Mouse (Mus musculus) midbrain, embryonic 11.5 days (tissue): ENCODE measurements around the gene Palm. TPM values are rescaled to one million over a fixed set of nuclear protein-coding genes. Genes with fewer than 3 reads are reported as not detected.

ENCODE experiments used
- ATAC-seq: fragments of 200-750 bp; cut with Nextera tagmentation; 2 replicates; pipeline ENCODE4 v1.8.0; 2017; ENCODE audit warnings: moderate TSS enrichment, moderate library complexity; ENCODE audit not compliant: low FRiP score
- DNase-seq: peaks from one replicate; pipeline ENCODE4 v3.0.0; 2015; ENCODE audit warnings: low spot score; ENCODE audit errors: missing footprints
- H3K27ac ChIP-seq: fragments of 300-500 bp; sonication (generic); 2 replicates; pipeline ENCODE4 v1.5.1; 2014; ENCODE audit warnings: low read depth, low read length
- H3K27me3 ChIP-seq: fragments of 300-500 bp; sonication (generic); 2 replicates; pipeline ENCODE4 v1.6.1; 2014; ENCODE audit warnings: mild to moderate bottlenecking, low read length, moderate library complexity, mixed read lengths; ENCODE audit not compliant: control insufficient read depth, insufficient read depth
- H3K36me3 ChIP-seq: fragments of 300-500 bp; sonication (generic); 2 replicates; pipeline ENCODE4 v1.6.1; 2014; ENCODE audit warnings: mild to moderate bottlenecking, low read length, moderate library complexity, mixed read lengths; ENCODE audit not compliant: control insufficient read depth, insufficient read depth
- H3K4me1 ChIP-seq: fragments of 300-500 bp; sonication (generic); 2 replicates; pipeline ENCODE4 v1.6.1; 2014; ENCODE audit warnings: low read length; ENCODE audit not compliant: control insufficient read depth, insufficient read depth
- H3K4me2 ChIP-seq: fragments of 300-500 bp; sonication (generic); 2 replicates; pipeline ENCODE4 v1.6.1; 2014; ENCODE audit warnings: mild to moderate bottlenecking, moderate library complexity
- H3K4me3 ChIP-seq: fragments of 300-500 bp; sonication (generic); 2 replicates; pipeline ENCODE4 v1.5.1; 2014; ENCODE audit warnings: low read depth, low read length
- H3K9ac ChIP-seq: fragments of 300-500 bp; sonication (generic); 2 replicates; pipeline ENCODE4 v1.6.1; 2014; ENCODE audit warnings: low read length
- H3K9me3 ChIP-seq: fragments of 300-500 bp; sonication (generic); 2 replicates; pipeline ENCODE4 v1.6.1; 2016; ENCODE audit warnings: low read length; ENCODE audit not compliant: control insufficient read depth
- WGBS: fragments of 180-500 bp; shearing (Covaris S2); extraction: QIAGEN DNeasy Blood & Tissue Kit; methylation state at CpG from one replicate; pipeline ENCODE4 v1.1.7; 2014; 5-methylcytosine and 5-hydroxymethylcytosine counted together
- microRNA-seq: library from miRNA; unstranded; fragments of <30 nt; microRNA quantifications from one replicate; pipeline ENCODE4, GENCODE M21; 2017
- polyA plus RNA-seq: library from polyadenylated mRNA; unstranded; fragments of >200 nt; fragmentation: Nextera tagmentation; extraction: Ambion mirVana; gene quantifications from 2 replicates; pipeline ENCODE4 v1.2.1, GENCODE M21; 2014

The Palm gene
- polyA plus RNA-seq, 1 experiment from 2014 or later, result 129 TPM

- DNase-seq, result peak; percentile 89
- Histone ChIP-seq H3K27me3 (no peaks in the 10 kb centered on the region), H3K9ac (no peak overlapping the region), H3K36me3 (peaks cover 55% of the 10 kb centered on the region), H3K4me3 (no peak overlapping the region), H3K27ac (no peak overlapping the region), H3K4me1 (peaks cover 3% of the 10 kb centered on the region; the same call in 1 of the 2 replicates), H3K4me2 (no peak overlapping the region), H3K9me3 (no peaks in the 10 kb centered on the region)
- WGBS, result 63% methylated on average over 10 of the region's 10 CpGs
- peak; percentile 28 for ATAC-seq
Observed at GRCm38 (mm10) chr10:79864351-79865188, 71.2 kb downstream of the Palm start.

GRCm38 (mm10) chr10:79865189-79865601 lies 71.8 kb downstream of the Palm start:
- no peak overlapping the region for H3K9ac ChIP-seq
- H3K27me3 ChIP-seq, result no peaks in the 10 kb centered on the region
- H3K4me1 ChIP-seq, result peaks cover 3% of the 10 kb centered on the region; the same call in 1 of the 2 replicates
- H3K27ac ChIP-seq, result no peak overlapping the region
- 65% methylated on average over 12 of the region's 12 CpGs for WGBS
- peak; percentile 89 for DNase-seq
- H3K9me3 ChIP-seq, result no peaks in the 10 kb centered on the region
- no peak overlapping the region for H3K4me3 ChIP-seq
- peak; percentile 38 for ATAC-seq
- no peak overlapping the region for H3K4me2 ChIP-seq
- peaks cover 49% of the 10 kb centered on the region for H3K36me3 ChIP-seq

- H3K9me3 ChIP-seq, result no peaks in the 10 kb centered on the region
- no peaks in the 10 kb centered on the region for H3K27me3 ChIP-seq
- no peak for DNase-seq
- H3K4me3 ChIP-seq, result no peak overlapping the region
- H3K27ac ChIP-seq, result 0 out of 2 replicates have a peak overlapping the region, but pooled peaks have one; percentile 20
- peaks cover 3% of the 10 kb centered on the region; the same call in 1 of the 2 replicates for H3K4me1 ChIP-seq
- H3K36me3 ChIP-seq, result peaks cover 43% of the 10 kb centered on the region
- WGBS, result 76% methylated on average over 19 of the region's 19 CpGs
- H3K9ac ChIP-seq, result no peak overlapping the region
- ATAC-seq, result peak; percentile 24; the same call in 1 of the 2 replicates
- no peak overlapping the region for H3K4me2 ChIP-seq
Observed at GRCm38 (mm10) chr10:79865801-79866295, 72.5 kb downstream of the Palm start.

- 82% methylated on average over 11 of the region's 11 CpGs for WGBS
- H3K9ac ChIP-seq, result no peak overlapping the region
- no peaks in the 10 kb centered on the region for H3K9me3 ChIP-seq
- peaks cover 3% of the 10 kb centered on the region; the same call in 1 of the 2 replicates for H3K4me1 ChIP-seq
- H3K4me2 ChIP-seq, result no peak overlapping the region
- no peak overlapping the region for H3K4me3 ChIP-seq
- peaks cover 45% of the 10 kb centered on the region for H3K36me3 ChIP-seq
- H3K27ac ChIP-seq, result no peak overlapping the region
- DNase-seq (no peak), ATAC-seq (no peak)
- no peaks in the 10 kb centered on the region for H3K27me3 ChIP-seq
Observed at GRCm38 (mm10) chr10:79866601-79867000, 73.2 kb downstream of the Palm start.

Small RNA genes lying within 50 kb of the gene (microRNA-seq; reads per million reads assigned to microRNA genes)
- gene Mir6910, result not detected

Other genes starting within 250 kb of the Palm start
- 33.0 and 41.8 TPM in 2 replicates for gene Mier2, start 238.4 kb upstream of the Palm start, polyA plus RNA-seq
- not detected in 2 replicates for gene Theg, start 206.2 kb upstream of the Palm start, polyA plus RNA-seq
- 0.10 and 0.12 TPM in 2 replicates for gene C2cd4c, start 179.5 kb upstream of the Palm start, polyA plus RNA-seq
- 11.4 and 13.0 TPM in 2 replicates for gene Shc2, start 155.7 kb upstream of the Palm start, polyA plus RNA-seq
- gene Odf3l2, start 147.8 kb upstream of the Palm start, polyA plus RNA-seq, result not detected in 2 replicates
- gene Madcam1, start 129.0 kb upstream of the Palm start, polyA plus RNA-seq, result 1.2 and 1.4 TPM in 2 replicates
- 65.5 and 69.6 TPM in 2 replicates for gene Tpgs1, start 124.2 kb upstream of the Palm start, polyA plus RNA-seq
- gene Cdc34, start 111.4 kb upstream of the Palm start, polyA plus RNA-seq, result 149 and 178 TPM in 2 replicates
- 0.27 and 0.58 TPM in 2 replicates for gene Gzmm, start 104.6 kb upstream of the Palm start, polyA plus RNA-seq
- gene Bsg, start 89.1 kb upstream of the Palm start, polyA plus RNA-seq, result 576 and 580 TPM in 2 replicates
- 0.22 TPM in 2 replicates for gene Hcn2, start 76.9 kb upstream of the Palm start, polyA plus RNA-seq
- 28.5 and 31.2 TPM in 2 replicates for gene Polrmt, start 47.0 kb upstream of the Palm start, polyA plus RNA-seq
- gene Fgf22, start 38.5 kb upstream of the Palm start, polyA plus RNA-seq, result 0.08 and 0.32 TPM in 2 replicates
- gene Rnf126, start 26.6 kb upstream of the Palm start, polyA plus RNA-seq, result 69.9 and 81.9 TPM in 2 replicates
- 0.60 and 1.2 TPM in 2 replicates for gene Fstl3, start 16.3 kb upstream of the Palm start, polyA plus RNA-seq
- 0.10 and 0.40 TPM in 2 replicates for gene Prss57, start 2.6 kb upstream of the Palm start, polyA plus RNA-seq
- 0.41 TPM in 1 of 2 replicates, not detected in the other for gene Misp, start 27.4 kb downstream of the Palm start, polyA plus RNA-seq
- gene Ptbp1, start 60.9 kb downstream of the Palm start, polyA plus RNA-seq, result 147 and 176 TPM in 2 replicates
- gene Prtn3, start 80.9 kb downstream of the Palm start, polyA plus RNA-seq, result 11.9 and 12.1 TPM in 2 replicates
- 112 and 117 TPM in 2 replicates for gene Plppr3, start 81.1 kb downstream of the Palm start, polyA plus RNA-seq
- 0.18 TPM in 1 of 2 replicates, not detected in the other for gene Elane, start 92.7 kb downstream of the Palm start, polyA plus RNA-seq
- not detected in 2 replicates for gene Cfd, start 97.3 kb downstream of the Palm start, polyA plus RNA-seq
- 39.7 and 45.7 TPM in 2 replicates for gene Med16, start 115.4 kb downstream of the Palm start, polyA plus RNA-seq
- 20.6 and 25.6 TPM in 2 replicates for gene Gm26602, start 117.3 kb downstream of the Palm start, polyA plus RNA-seq
- 0.34 and 0.61 TPM in 2 replicates for gene Kiss1r, start 123.4 kb downstream of the Palm start, polyA plus RNA-seq
- 127 and 135 TPM in 2 replicates for gene R3hdm4, start 127.6 kb downstream of the Palm start, polyA plus RNA-seq
- gene Arid3a, start 133.5 kb downstream of the Palm start, polyA plus RNA-seq, result 4.2 and 6.2 TPM in 2 replicates
- 92.7 and 98.4 TPM in 2 replicates for gene Wdr18, start 166.6 kb downstream of the Palm start, polyA plus RNA-seq
- 0.22 and 0.38 TPM in 2 replicates for gene Grin3b, start 177.1 kb downstream of the Palm start, polyA plus RNA-seq
- 11.9 and 13.5 TPM in 2 replicates for gene Tmem259, start 190.8 kb downstream of the Palm start, polyA plus RNA-seq
- gene Cnn2, start 195.0 kb downstream of the Palm start, polyA plus RNA-seq, result 158 and 160 TPM in 2 replicates
- 2.8 and 2.9 TPM in 2 replicates for gene Abca7, start 202.9 kb downstream of the Palm start, polyA plus RNA-seq
- 3.6 and 3.8 TPM in 2 replicates for gene Arhgap45, start 223.1 kb downstream of the Palm start, polyA plus RNA-seq
- gene Polr2e, start 246.2 kb downstream of the Palm start, polyA plus RNA-seq, result 200 and 225 TPM in 2 replicates